Mouse (Mus musculus) adrenal gland, adult 18-20 months (tissue): Measurements from ENCODE around the gene Napepld. TPM values are rescaled to one million over a fixed set of nuclear protein-coding genes. Genes with fewer than 3 reads are reported as not detected.

ENCODE experiments used
- total RNA-seq, 2 experiments: library from RNA; stranded (reverse); gene quantifications; 1 replicate in 1 of 2; 2 replicates in 1 of 2; pipeline ENCODE4 v1.2.3; 2021

Gene Napepld
- total RNA-seq, 2 experiments from 2014 or later = 9.8 to 26.2 TPM

Other genes with a start within 250 kb of the Napepld start
- 1 to 10 TPM; 3.0 to 3.4 TPM for gene Lrrc17, start 157.8 kb downstream of the Napepld start, total RNA-seq
- under 1 TPM in 1 of 2 experiments, not detected in 1; 0.20 TPM for gene Fbxl13, start 55.8 kb downstream of the Napepld start, total RNA-seq
- 10 to 100 TPM; 11.8 to 17.0 TPM for gene Armc10, start 55.6 kb downstream of the Napepld start, total RNA-seq
- gene Pmpcb, start 35.7 kb upstream of the Napepld start, total RNA-seq = 100 to 1,000 TPM; 262 to 276 TPM
- gene Dnajc2, start 83.9 kb upstream of the Napepld start, total RNA-seq = 10 to 100 TPM; 28.2 to 30.0 TPM
- gene Psmc2, start 83.9 kb upstream of the Napepld start, total RNA-seq = 100 to 1,000 TPM; 144 to 150 TPM
- not detected for gene Slc26a5, start 164.2 kb upstream of the Napepld start, total RNA-seq